Mouse (Mus musculus): ENCODE measurements around the gene Akirin1. TPM values are rescaled to one million over a fixed set of nuclear protein-coding genes. Genes with fewer than 3 reads are reported as not detected.
A peak's percentile ranks its signal among the peaks of the same experiment; 100 is the strongest.

Gene Akirin1
- polyA plus RNA-seq, 1 experiment from 2014 or later = 86.9 TPM

DNA sequence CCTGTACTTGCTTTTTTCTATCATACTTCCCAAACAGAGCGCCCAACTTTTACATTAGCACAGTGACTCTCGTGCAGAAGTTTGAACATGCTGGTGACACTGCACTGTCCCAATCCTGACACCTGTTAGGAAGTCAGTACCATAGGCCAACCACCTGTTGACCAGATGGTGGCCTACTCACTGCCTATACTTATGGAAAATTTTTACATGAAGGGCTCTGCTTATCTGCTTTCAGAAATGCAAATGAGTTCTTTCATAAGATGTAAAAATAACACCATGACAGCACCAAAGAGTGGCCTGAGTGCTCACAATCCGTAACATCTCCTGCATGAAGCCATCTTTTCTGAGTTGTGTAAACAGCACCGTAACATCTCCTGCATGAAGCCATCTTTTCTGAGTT lies 11.4 kb downstream of the Akirin1 start:
- H3K9me3 ChIP-seq (ENCODE audit: control insufficient read depth, low read length) = no peaks in the 10 kb centered on the region
- no peak overlapping the region for H3K4me2 ChIP-seq (ENCODE audit: low read depth, low read length, severe bottlenecking)
- H3K4me1 ChIP-seq (replicated peaks; ENCODE audit: control insufficient read depth, insufficient read depth, low read length) = no peaks in the 10 kb centered on the region
- no peak overlapping the region for H3K4me3 ChIP-seq (ENCODE audit: low read depth, low read length)
- no peak overlapping the region for H3K27ac ChIP-seq (ENCODE audit: low read depth, low read length)
- DNase-seq (ENCODE audit: low spot score) (no peak), ATAC-seq (replicated peaks; ENCODE audit: low FRiP score) (no peak)
- 94% methylated on average over 4 of the region's 4 CpGs for WGBS
- H3K9ac ChIP-seq (ENCODE audit: low read length) = no peak overlapping the region
- H3K27me3 ChIP-seq (ENCODE audit: control insufficient read depth, insufficient read depth, low read length) = no peaks in the 10 kb centered on the region
- H3K36me3 ChIP-seq (ENCODE audit: control insufficient read depth, insufficient read depth, low read length) = peaks cover 8% of the 10 kb centered on the region; the same call in 1 of the 2 replicates

GRCm38 (mm10) chr4:123733532-123733931 lies 16.6 kb downstream of the Akirin1 start:
- Histone ChIP-seq H3K4me3 (ENCODE audit: low read depth, low read length) (no peak overlapping the region), H3K9ac (ENCODE audit: low read length) (no peak overlapping the region), H3K9me3 (ENCODE audit: control insufficient read depth, low read length) (no peaks in the 10 kb centered on the region), H3K4me2 (ENCODE audit: low read depth, low read length, severe bottlenecking) (no peak overlapping the region), H3K4me1 (replicated peaks; ENCODE audit: control insufficient read depth, insufficient read depth, low read length) (no peaks in the 10 kb centered on the region), H3K36me3 (ENCODE audit: control insufficient read depth, insufficient read depth, low read length) (peaks cover 2% of the 10 kb centered on the region; the same call in 1 of the 2 replicates), H3K27ac (ENCODE audit: low read depth, low read length) (no peak overlapping the region), H3K27me3 (ENCODE audit: control insufficient read depth, insufficient read depth, low read length) (no peaks in the 10 kb centered on the region)
- DNase-seq (ENCODE audit: low spot score) (no peak), ATAC-seq (replicated peaks; ENCODE audit: low FRiP score) (no peak)
- 96% methylated on average over 9 of the region's 9 CpGs for WGBS

DNA sequence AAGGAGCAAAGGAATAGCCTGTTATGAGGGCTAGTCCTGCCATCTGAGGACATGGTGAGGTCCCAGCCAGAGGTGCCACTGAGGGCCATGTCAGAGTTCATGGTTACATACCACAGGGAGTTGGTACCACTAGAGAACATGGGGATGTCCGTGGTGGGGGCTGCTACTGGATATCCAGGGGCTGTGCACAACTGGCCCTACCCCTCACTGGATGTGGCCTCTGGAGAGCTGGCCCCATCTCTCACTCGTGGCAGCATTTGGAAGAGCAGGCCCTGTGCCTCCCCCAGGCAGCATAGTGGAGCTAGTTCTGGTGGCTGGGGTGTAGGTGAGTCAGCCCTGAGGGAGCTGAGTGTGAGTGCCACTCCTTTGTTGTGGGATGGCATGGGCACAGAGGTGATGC lies 17.2 kb downstream of the Akirin1 start:
- Histone ChIP-seq H3K36me3 (ENCODE audit: control insufficient read depth, insufficient read depth, low read length) (no peaks in the 10 kb centered on the region; the same call in 1 of the 2 replicates), H3K4me1 (replicated peaks; ENCODE audit: control insufficient read depth, insufficient read depth, low read length) (no peaks in the 10 kb centered on the region), H3K9me3 (ENCODE audit: control insufficient read depth, low read length) (no peaks in the 10 kb centered on the region), H3K27ac (ENCODE audit: low read depth, low read length) (no peak overlapping the region), H3K27me3 (ENCODE audit: control insufficient read depth, insufficient read depth, low read length) (no peaks in the 10 kb centered on the region), H3K9ac (ENCODE audit: low read length) (no peak overlapping the region), H3K4me2 (ENCODE audit: low read depth, low read length, severe bottlenecking) (no peak overlapping the region), H3K4me3 (ENCODE audit: low read depth, low read length) (no peak overlapping the region)
- 88% methylated on average over 2 of the region's 2 CpGs for WGBS
- ATAC-seq (replicated peaks; ENCODE audit: low FRiP score) (no peak), DNase-seq (ENCODE audit: low spot score) (no peak)

- H3K9me3 ChIP-seq (ENCODE audit: control insufficient read depth, low read length) = no peaks in the 10 kb centered on the region
- H3K4me3 ChIP-seq (ENCODE audit: low read depth, low read length) = no peak overlapping the region
- H3K36me3 ChIP-seq (ENCODE audit: control insufficient read depth, insufficient read depth, low read length) = no peaks in the 10 kb centered on the region; the same call in 1 of the 2 replicates
- DNase-seq (ENCODE audit: low spot score) = no peak
- ATAC-seq (replicated peaks; ENCODE audit: low FRiP score) = no peak
- 93% methylated on average over 4 of the region's 4 CpGs for WGBS
- no peak overlapping the region for H3K9ac ChIP-seq (ENCODE audit: low read length)
- H3K27me3 ChIP-seq (ENCODE audit: control insufficient read depth, insufficient read depth, low read length) = no peaks in the 10 kb centered on the region
- H3K27ac ChIP-seq (ENCODE audit: low read depth, low read length) = no peak overlapping the region
- no peaks in the 10 kb centered on the region for H3K4me1 ChIP-seq (replicated peaks; ENCODE audit: control insufficient read depth, insufficient read depth, low read length)
- no peak overlapping the region for H3K4me2 ChIP-seq (ENCODE audit: low read depth, low read length, severe bottlenecking)
These were observed 17.8 kb downstream of the Akirin1 start for GRCm38 (mm10) chr4:123732163-123732910.

DNA sequence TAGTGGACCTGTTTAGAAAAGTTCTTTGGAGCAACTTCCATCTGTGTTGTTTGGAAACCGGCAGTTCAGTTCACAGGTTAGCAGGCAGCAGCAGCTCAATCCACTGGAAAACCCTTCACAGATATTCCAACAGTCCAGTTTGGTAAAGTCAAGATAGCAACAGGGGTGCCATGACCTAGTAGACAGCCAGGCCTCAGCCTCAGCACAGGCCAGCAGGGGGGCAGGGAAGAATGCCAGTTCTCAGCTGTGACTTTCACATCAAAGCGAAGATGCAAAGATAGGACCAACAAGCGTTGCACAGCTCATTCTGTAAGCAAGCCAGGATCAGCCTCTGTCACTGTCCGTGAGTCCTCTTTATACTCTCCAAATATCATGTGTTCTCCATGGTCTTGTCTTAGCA lies 28.4 kb downstream of the Akirin1 start:
- Histone ChIP-seq H3K4me3 (ENCODE audit: low read depth, low read length) (no peak overlapping the region), H3K4me2 (ENCODE audit: low read depth, low read length, severe bottlenecking) (no peak overlapping the region), H3K9me3 (ENCODE audit: control insufficient read depth, low read length) (no peaks in the 10 kb centered on the region), H3K27ac (ENCODE audit: low read depth, low read length) (no peak overlapping the region), H3K9ac (ENCODE audit: low read length) (no peak overlapping the region), H3K27me3 (ENCODE audit: control insufficient read depth, insufficient read depth, low read length) (no peaks in the 10 kb centered on the region), H3K4me1 (replicated peaks; ENCODE audit: control insufficient read depth, insufficient read depth, low read length) (peaks cover 2% of the 10 kb centered on the region; the same call in 1 of the 2 replicates), H3K36me3 (ENCODE audit: control insufficient read depth, insufficient read depth, low read length) (no peaks in the 10 kb centered on the region)
- DNase-seq (ENCODE audit: low spot score) (no peak), ATAC-seq (replicated peaks; ENCODE audit: low FRiP score) (no peak)
- WGBS = 86% methylated on average over 4 of the region's 4 CpGs

DNA sequence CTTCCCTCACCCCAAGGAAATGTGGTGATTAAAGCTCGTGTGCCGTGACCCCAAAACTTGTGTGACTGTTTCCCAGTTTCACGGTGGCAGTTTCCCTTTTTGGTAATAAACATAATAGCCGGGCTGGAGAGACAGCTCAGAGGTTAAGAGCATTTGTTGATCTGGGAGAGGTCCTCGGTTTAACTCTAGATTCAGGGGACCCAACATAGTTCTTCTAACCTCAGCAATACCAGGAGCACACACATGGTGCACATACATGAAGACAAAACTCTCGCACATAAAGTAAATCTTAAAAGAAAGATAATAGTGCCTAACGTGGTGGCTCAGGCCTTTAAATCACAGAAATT lies 31.7 kb downstream of the Akirin1 start:
- DNase-seq (ENCODE audit: low spot score) = no peak

GRCm38 (mm10) chr4:123717574-123718433 lies 32.3 kb downstream of the Akirin1 start, which contains the start of gene Ndufs5:
TSS of gene Ndufs5 (minus strand) at chr4:123718202.
- H3K4me1 ChIP-seq (replicated peaks; ENCODE audit: control insufficient read depth, insufficient read depth, low read length) = peaks cover 2% of the 10 kb centered on the region; the same call in 1 of the 2 replicates
- H3K27ac ChIP-seq (ENCODE audit: low read depth, low read length) = no peak within 1 kb of the TSS
- peak; percentile 96 for ATAC-seq (replicated peaks; ENCODE audit: low FRiP score)
- peak within 1 kb of the TSS; percentile 70 for H3K4me2 ChIP-seq (ENCODE audit: low read depth, low read length, severe bottlenecking)
- no peaks in the 10 kb centered on the region for H3K9me3 ChIP-seq (ENCODE audit: control insufficient read depth, low read length)
- under 1% methylated on average over 40 of the region's 40 CpGs for WGBS
- H3K36me3 ChIP-seq (ENCODE audit: control insufficient read depth, insufficient read depth, low read length) = no peaks in the 10 kb centered on the region
- peak; percentile 96 for DNase-seq (ENCODE audit: low spot score)
- H3K27me3 ChIP-seq (ENCODE audit: control insufficient read depth, insufficient read depth, low read length) = no peaks in the 10 kb centered on the region
- H3K9ac ChIP-seq (ENCODE audit: low read length) = peak within 1 kb of the TSS; percentile 79
- H3K4me3 ChIP-seq (ENCODE audit: low read depth, low read length) = peak within 1 kb of the TSS; percentile 81

More for the DNA sequence above, 31.7 kb downstream of the Akirin1 start:
- no peaks in the 10 kb centered on the region for H3K27me3 ChIP-seq (ENCODE audit: control insufficient read depth, insufficient read depth, low read length)
- H3K9ac ChIP-seq (ENCODE audit: low read length) = peak overlapping the region; percentile 53; the same call in 1 of the 2 replicates
- no peaks in the 10 kb centered on the region for H3K36me3 ChIP-seq (ENCODE audit: control insufficient read depth, insufficient read depth, low read length)
- WGBS = 34% methylated on average over 7 of the region's 7 CpGs
- peak overlapping the region; percentile 70 for H3K4me2 ChIP-seq (ENCODE audit: low read depth, low read length, severe bottlenecking)
- H3K27ac ChIP-seq (ENCODE audit: low read depth, low read length) = no peak overlapping the region
- H3K4me3 ChIP-seq (ENCODE audit: low read depth, low read length) = peak overlapping the region; percentile 81
- peaks cover 2% of the 10 kb centered on the region; the same call in 1 of the 2 replicates for H3K4me1 ChIP-seq (replicated peaks; ENCODE audit: control insufficient read depth, insufficient read depth, low read length)
- ATAC-seq (replicated peaks; ENCODE audit: low FRiP score) = peak; percentile 44
- H3K9me3 ChIP-seq (ENCODE audit: control insufficient read depth, low read length) = no peaks in the 10 kb centered on the region

GRCm38 (mm10) chr4:123712431-123712830 lies 37.7 kb downstream of the Akirin1 start:
- ATAC-seq (replicated peaks; ENCODE audit: low FRiP score) = no peak

More at GRCm38 (mm10) chr4:123712431-123712830, 37.7 kb downstream of the Akirin1 start:
- H3K9me3 ChIP-seq (ENCODE audit: control insufficient read depth, low read length) = no peaks in the 10 kb centered on the region
- H3K4me1 ChIP-seq (replicated peaks; ENCODE audit: control insufficient read depth, insufficient read depth, low read length) = peaks cover 2% of the 10 kb centered on the region; the same call in 1 of the 2 replicates
- no peak overlapping the region for H3K4me3 ChIP-seq (ENCODE audit: low read depth, low read length)
- no peak overlapping the region for H3K4me2 ChIP-seq (ENCODE audit: low read depth, low read length, severe bottlenecking)
- H3K27me3 ChIP-seq (ENCODE audit: control insufficient read depth, insufficient read depth, low read length) = no peaks in the 10 kb centered on the region
- no peak overlapping the region for H3K27ac ChIP-seq (ENCODE audit: low read depth, low read length)
- peaks cover 3% of the 10 kb centered on the region; the same call in 1 of the 2 replicates for H3K36me3 ChIP-seq (ENCODE audit: control insufficient read depth, insufficient read depth, low read length)
- DNase-seq (ENCODE audit: low spot score) = no peak
- H3K9ac ChIP-seq (ENCODE audit: low read length) = no peak overlapping the region
- 86% methylated on average over 1 of the region's 3 CpGs for WGBS

All from forebrain, embryonic 11.5 days (tissue).